Mouse (Mus musculus): ENCODE data around the gene Ccdc7a. TPM values are rescaled to one million over a fixed set of nuclear protein-coding genes. Genes with fewer than 3 reads are reported as not detected.

Ccdc7a gene
- 1.9 TPM for polyA plus RNA-seq (2014; fragmentation: Illumina TruSeq; extraction: RNeasy Lipid Tissue Mini Kit (QIAGEN cat#74804); ENCODE audit: low read depth, low replicate concordance)

DNA sequence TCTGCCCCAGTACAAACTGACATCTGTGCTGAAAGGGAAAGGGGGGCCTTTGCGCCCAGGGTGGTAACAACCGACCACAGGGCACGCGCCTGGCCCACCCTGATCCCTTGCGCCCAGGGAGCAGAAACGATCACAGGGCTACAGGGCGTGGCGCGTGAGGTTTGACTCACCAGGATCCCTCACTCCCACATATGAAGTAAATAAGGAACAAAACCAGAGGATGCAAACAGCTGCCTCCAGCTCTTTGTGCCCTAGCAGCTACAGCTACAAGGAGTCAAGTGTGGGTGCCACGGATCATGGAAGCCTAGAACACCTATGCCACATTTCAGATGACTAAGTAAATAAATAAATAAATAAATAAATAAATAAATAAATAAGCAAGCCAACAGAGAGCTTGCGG, at the start of gene Ccdc7a:
TSS of gene Ccdc7a (minus strand) at position 101 of the 400 bp plus-strand sequence.

GRCm38 (mm10) chr8:129066834-129067233, 1.5 kb upstream of the Ccdc7a start, which contains the start of gene Ccdc7b:
Gene Ccdc7b, plus strand, starts transcription at chr8:129067134.

DNA sequence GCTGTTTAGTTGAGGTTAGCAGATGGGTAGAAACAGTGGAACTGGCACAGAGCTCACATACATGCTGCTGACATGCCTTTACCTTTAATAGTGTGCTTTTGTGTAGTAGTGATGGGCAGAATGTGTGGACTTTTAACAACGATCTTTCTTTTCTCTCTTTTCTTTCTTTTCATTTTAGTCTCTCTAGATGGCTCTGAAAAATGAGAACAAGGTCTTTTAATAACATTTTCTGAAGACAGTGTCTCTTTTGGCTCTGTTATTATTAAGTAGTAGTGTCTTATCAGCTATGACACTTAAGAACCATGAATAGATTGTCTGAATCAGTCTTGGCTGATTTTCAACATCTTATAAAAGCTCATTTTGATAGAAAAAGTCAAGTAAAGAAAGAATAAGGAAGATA, 266.7 kb downstream of the Ccdc7a start, which contains the start of gene Gm3952:
TSS of gene Gm3952 (minus strand) at position 101 of the 400 bp plus-strand sequence.

GRCm38 (mm10) chr8:128685507-128686428, 379.5 kb downstream of the Ccdc7a start, which contains the start of gene Itgb1:
Gene Itgb1, plus strand, starts transcription at chr8:128685654.

Other genes starting within 250 kb of the Ccdc7a start
- 3.8 TPM for gene Ccdc7b, start 1.6 kb upstream of the Ccdc7a start, polyA plus RNA-seq (2014; fragmentation: Illumina TruSeq; extraction: RNeasy Lipid Tissue Mini Kit (QIAGEN cat#74804); ENCODE audit: low read depth, low replicate concordance)
- not detected for gene Gm10999, start 66.1 kb upstream of the Ccdc7a start, polyA plus RNA-seq (2014; fragmentation: Illumina TruSeq; extraction: RNeasy Lipid Tissue Mini Kit (QIAGEN cat#74804); ENCODE audit: low read depth, low replicate concordance)
- gene 2610044O15Rik8, start 168.9 kb upstream of the Ccdc7a start, polyA plus RNA-seq (2014; fragmentation: Illumina TruSeq; extraction: RNeasy Lipid Tissue Mini Kit (QIAGEN cat#74804); ENCODE audit: low read depth, low replicate concordance) = 16.9 TPM

Data from adipose tissue, adult 10 weeks (tissue).